Mouse (Mus musculus): Measurements from ENCODE around the gene Pnkd. TPM values are rescaled to one million over a fixed set of nuclear protein-coding genes. Genes with fewer than 3 reads are reported as not detected.
"Not testable (repeated sequence)": the region's sequence is repeated elsewhere in the genome, so short reads cannot be mapped to it uniquely, and the experiment has no call there.

The Pnkd gene
- total and polyA plus RNA-seq, 2 experiments = 28.0 to 130 TPM

DNA sequence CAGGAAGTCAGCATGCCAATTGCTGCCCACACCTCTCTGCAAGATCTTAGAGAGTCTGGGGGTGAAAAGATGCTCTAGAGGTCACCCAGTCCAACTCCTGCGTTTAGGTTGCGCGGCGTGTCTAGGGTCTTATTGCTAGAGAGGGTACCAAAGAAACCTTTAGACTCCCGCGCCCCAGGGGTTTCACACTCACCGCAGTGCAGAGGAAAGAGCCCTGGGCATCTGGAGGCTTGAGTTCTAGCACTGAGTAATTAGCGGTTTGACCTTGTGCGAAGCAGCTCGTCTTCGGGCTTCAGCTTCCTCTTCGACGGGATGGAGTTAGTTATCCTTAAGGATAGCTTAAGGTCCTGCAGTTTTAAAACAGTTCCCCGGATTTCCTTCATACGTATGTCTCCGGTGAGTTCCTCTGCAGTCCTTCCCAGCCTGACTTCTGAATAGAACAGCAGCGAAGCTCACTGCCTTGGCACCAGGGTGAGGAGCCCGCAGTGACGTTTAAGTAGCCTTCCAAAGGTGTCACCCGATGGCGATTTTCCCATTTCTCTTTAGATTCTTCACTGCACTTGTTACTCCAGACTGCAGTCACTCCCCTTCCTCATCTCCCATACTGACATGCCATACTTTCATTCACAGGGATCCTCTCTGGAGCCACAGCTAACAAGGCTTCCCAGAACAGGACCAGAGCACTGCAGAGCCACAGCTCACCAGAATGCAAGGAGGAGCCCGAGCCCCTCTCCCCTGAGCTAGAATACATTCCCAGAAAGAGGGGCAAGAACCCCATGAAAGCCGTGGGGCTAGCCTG lies 681 bp downstream of the Pnkd start:
- 0 out of 2 replicates have a peak overlapping the region, but pooled peaks have one; percentile 7 for H3K27ac ChIP-seq (replicated peaks; ENCODE audit: insufficient read depth, low read depth, low read length)
- TF ChIP-seq POLR2A (IDR thresholded peaks at IDR 0.05; ENCODE audit: extremely low read depth, insufficient read depth, low read length) (no peak), CTCF (IDR thresholded peaks at IDR 0.05; ENCODE audit: low read depth, low read length) (no peak)
- H3K27me3 ChIP-seq (ENCODE audit: control insufficient read depth, insufficient read depth, low read length) = no peaks in the 10 kb centered on the region
- peak overlapping the region; percentile 66 for H3K4me3 ChIP-seq (ENCODE audit: insufficient read depth, low read depth, low read length)
- DNase-seq (ENCODE audit: extremely low read depth, low read depth, low spot score) = no peak
- 4% methylated on average over 23 of the region's 23 CpGs for WGBS
- peaks cover 6% of the 10 kb centered on the region for H3K4me1 ChIP-seq (ENCODE audit: control insufficient read depth, insufficient read depth, low read length)
- H3K9ac ChIP-seq (ENCODE audit: low read depth, low read length) = peak overlapping the region; percentile 67
- H3K79me2 ChIP-seq (ENCODE audit: control insufficient read depth, insufficient read depth, low read length) = no peaks in the 10 kb centered on the region
- H3K36me3 ChIP-seq (ENCODE audit: control insufficient read depth, insufficient read depth, low read length) = peaks cover 6% of the 10 kb centered on the region; the same call in 1 of the 2 replicates

DNA sequence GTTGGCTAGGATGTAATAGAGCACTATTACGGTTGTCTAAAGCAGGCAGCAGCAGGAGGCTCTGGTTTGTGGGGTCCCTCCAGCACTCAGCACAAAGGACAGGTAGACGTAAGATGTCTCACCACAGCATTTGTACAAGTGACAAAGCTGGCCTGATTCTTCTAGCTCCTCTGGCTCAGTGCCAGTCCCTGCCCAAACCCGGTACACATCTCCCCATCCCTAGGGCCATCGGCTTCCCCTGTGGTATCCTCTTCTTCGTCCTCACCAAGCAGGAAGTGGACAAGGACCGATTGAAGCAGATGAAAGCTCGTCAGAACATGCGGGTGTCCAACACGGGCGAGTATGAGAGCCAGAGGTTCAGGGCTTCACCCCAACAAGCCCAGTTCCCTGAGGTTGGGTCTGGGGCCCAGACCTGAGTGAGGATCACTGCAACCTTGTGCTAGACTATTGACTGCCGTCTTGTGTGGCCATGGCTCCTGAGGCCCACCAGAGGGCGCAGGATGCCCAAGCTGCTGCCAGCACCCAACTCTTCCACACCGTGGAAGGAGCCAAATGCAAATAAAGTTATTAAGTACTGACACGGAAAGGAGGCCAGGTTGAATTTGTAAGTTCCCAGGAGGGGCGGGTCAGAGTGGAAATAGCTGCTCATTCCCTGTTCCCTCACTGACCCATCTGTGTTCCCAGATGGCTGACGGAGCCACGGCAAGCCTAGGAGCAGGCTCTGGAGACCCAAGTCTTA lies 2.3 kb downstream of the Pnkd start:
- H3K27ac ChIP-seq (replicated peaks; ENCODE audit: insufficient read depth, low read depth, low read length); H3K9ac ChIP-seq (ENCODE audit: low read depth, low read length); H3K4me3 ChIP-seq (ENCODE audit: insufficient read depth, low read depth, low read length); H3K27me3 ChIP-seq (ENCODE audit: control insufficient read depth, insufficient read depth, low read length); DNase-seq (ENCODE audit: extremely low read depth, low read depth, low spot score); H3K4me1 ChIP-seq (ENCODE audit: control insufficient read depth, insufficient read depth, low read length); H3K79me2 ChIP-seq (ENCODE audit: control insufficient read depth, insufficient read depth, low read length); H3K36me3 ChIP-seq (ENCODE audit: control insufficient read depth, insufficient read depth, low read length): not testable (repeated sequence)
- WGBS = 55% methylated on average over 15 of the region's 17 CpGs
- peak; percentile 21; the same call in 1 of the 2 replicates for TF ChIP-seq CTCF (IDR thresholded peaks at IDR 0.05; ENCODE audit: low read depth, low read length)

DNA sequence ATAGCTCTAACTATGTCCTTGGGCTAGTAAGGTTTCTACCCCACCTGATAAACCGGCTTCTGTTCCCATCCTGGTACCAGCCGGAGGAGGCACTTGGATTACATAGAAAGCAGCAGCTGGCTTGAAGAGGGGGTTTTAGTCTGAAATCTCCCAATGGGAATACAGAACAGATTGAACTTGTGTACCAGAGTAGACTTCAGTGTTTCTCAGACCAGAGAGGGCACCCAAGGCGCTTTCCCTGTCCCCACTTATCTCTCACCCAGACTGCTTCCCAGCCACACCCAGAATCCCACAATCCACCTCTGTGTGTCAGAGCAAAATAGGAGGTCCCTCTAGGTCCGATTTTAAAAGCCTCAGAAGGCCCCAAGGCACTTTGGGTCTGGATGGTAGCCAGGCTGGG lies 3.6 kb downstream of the Pnkd start:
- TF ChIP-seq POLR2A (IDR thresholded peaks at IDR 0.05; ENCODE audit: extremely low read depth, insufficient read depth, low read length) (no peak), CTCF (IDR thresholded peaks at IDR 0.05; ENCODE audit: low read depth, low read length) (no peak)
- Histone ChIP-seq H3K9ac (ENCODE audit: low read depth, low read length) (no peak overlapping the region), H3K27me3 (ENCODE audit: control insufficient read depth, insufficient read depth, low read length) (no peaks in the 10 kb centered on the region), H3K27ac (replicated peaks; ENCODE audit: insufficient read depth, low read depth, low read length) (no peak overlapping the region), H3K36me3 (ENCODE audit: control insufficient read depth, insufficient read depth, low read length) (peaks cover 8% of the 10 kb centered on the region; the same call in 1 of the 2 replicates), H3K79me2 (ENCODE audit: control insufficient read depth, insufficient read depth, low read length) (no peaks in the 10 kb centered on the region), H3K4me3 (ENCODE audit: insufficient read depth, low read depth, low read length) (no peak overlapping the region), H3K4me1 (ENCODE audit: control insufficient read depth, insufficient read depth, low read length) (peaks cover 6% of the 10 kb centered on the region)
- 81% methylated on average over 4 of the region's 4 CpGs for WGBS
- DNase-seq (ENCODE audit: extremely low read depth, low read depth, low spot score) = no peak

DNA sequence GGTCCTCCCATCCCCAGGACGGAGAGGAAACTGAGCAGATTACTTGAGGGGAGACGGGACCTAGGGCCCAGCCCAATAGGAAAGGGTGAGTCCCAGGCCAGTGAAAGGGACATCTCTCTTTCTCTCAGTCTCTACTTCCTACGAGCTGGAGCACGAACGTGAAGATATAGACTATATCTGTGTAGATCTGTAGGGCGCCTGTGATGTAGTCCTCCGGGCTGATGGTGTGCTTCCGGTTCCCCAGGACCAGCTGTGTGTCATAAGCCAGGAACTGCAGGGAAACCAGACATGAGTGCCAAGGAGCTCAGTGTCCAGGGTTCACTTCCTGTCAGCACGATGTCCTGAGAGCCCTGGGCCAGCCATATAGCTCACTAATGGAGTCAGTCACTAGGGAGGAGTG lies 4.5 kb downstream of the Pnkd start:
- TF ChIP-seq POLR2A (IDR thresholded peaks at IDR 0.05; ENCODE audit: extremely low read depth, insufficient read depth, low read length) (no peak), CTCF (IDR thresholded peaks at IDR 0.05; ENCODE audit: low read depth, low read length) (no peak)
- no peak for DNase-seq (ENCODE audit: extremely low read depth, low read depth, low spot score)
- Histone ChIP-seq H3K79me2 (ENCODE audit: control insufficient read depth, insufficient read depth, low read length) (no peaks in the 10 kb centered on the region), H3K27ac (replicated peaks; ENCODE audit: insufficient read depth, low read depth, low read length) (peak overlapping the region; percentile 16; the same call in 1 of the 2 replicates), H3K27me3 (ENCODE audit: control insufficient read depth, insufficient read depth, low read length) (no peaks in the 10 kb centered on the region), H3K9ac (ENCODE audit: low read depth, low read length) (no peak overlapping the region), H3K36me3 (ENCODE audit: control insufficient read depth, insufficient read depth, low read length) (peaks cover 14% of the 10 kb centered on the region; the same call in 1 of the 2 replicates), H3K4me1 (ENCODE audit: control insufficient read depth, insufficient read depth, low read length) (peaks cover 6% of the 10 kb centered on the region), H3K4me3 (ENCODE audit: insufficient read depth, low read depth, low read length) (no peak overlapping the region)
- 66% methylated on average over 9 of the region's 9 CpGs for WGBS

DNA sequence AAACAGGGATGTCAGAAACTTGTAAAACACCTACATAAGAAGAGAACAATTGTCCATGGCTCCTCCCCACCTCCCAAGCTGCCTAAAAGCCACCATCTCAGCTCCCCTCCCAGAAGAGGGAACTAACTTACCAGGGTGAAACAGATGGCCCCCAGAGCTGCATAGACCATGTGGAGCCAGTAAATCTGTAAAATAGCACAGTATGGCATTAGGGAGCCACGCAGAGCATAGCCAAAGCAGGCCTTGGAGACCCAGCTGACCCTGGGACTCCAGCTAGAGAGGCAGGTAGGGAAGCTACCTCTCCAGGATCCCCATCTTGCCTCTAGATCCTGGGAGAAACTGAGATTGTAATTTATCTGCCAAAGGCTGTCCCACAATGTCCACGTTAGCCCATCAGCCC lies 5.0 kb downstream of the Pnkd start:
- TF ChIP-seq CTCF (IDR thresholded peaks at IDR 0.05; ENCODE audit: low read depth, low read length) (no peak), POLR2A (IDR thresholded peaks at IDR 0.05; ENCODE audit: extremely low read depth, insufficient read depth, low read length) (no peak)
- peak overlapping the region; percentile 16; the same call in 1 of the 2 replicates for H3K27ac ChIP-seq (replicated peaks; ENCODE audit: insufficient read depth, low read depth, low read length)
- no peaks in the 10 kb centered on the region for H3K79me2 ChIP-seq (ENCODE audit: control insufficient read depth, insufficient read depth, low read length)
- H3K9ac ChIP-seq (ENCODE audit: low read depth, low read length) = no peak overlapping the region
- peaks cover 14% of the 10 kb centered on the region; the same call in 1 of the 2 replicates for H3K36me3 ChIP-seq (ENCODE audit: control insufficient read depth, insufficient read depth, low read length)
- H3K27me3 ChIP-seq (ENCODE audit: control insufficient read depth, insufficient read depth, low read length) = no peaks in the 10 kb centered on the region
- 83% methylated on average over 2 of the region's 2 CpGs for WGBS
- DNase-seq (ENCODE audit: extremely low read depth, low read depth, low spot score) = no peak
- no peak overlapping the region for H3K4me3 ChIP-seq (ENCODE audit: insufficient read depth, low read depth, low read length)
- H3K4me1 ChIP-seq (ENCODE audit: control insufficient read depth, insufficient read depth, low read length) = peaks cover 6% of the 10 kb centered on the region
